Mouse (Mus musculus) adrenal gland, postnatal 25 days (tissue): ENCODE data around the gene Sema4f. TPM values are rescaled to one million over a fixed set of nuclear protein-coding genes. Genes with fewer than 3 reads are reported as not detected.

Source experiments
- DNase-seq: peaks from one replicate; pipeline ENCODE4 v3.0.0; 2021; ENCODE audit warnings: mixed read lengths
- long read RNA-seq: library from polyadenylated mRNA; stranded (forward); transcript quantifications from one replicate; pipeline ENCODE4 v2.0.0, GENCODE M21; 2021
- total RNA-seq: library from RNA; stranded (reverse); gene quantifications from 2 replicates; pipeline ENCODE4 v1.2.3, GENCODE M21; 2021

Gene Sema4f
- total RNA-seq: 1.00 and 1.4 TPM in 2 replicates
- long read RNA-seq: 0 reads

DNA sequence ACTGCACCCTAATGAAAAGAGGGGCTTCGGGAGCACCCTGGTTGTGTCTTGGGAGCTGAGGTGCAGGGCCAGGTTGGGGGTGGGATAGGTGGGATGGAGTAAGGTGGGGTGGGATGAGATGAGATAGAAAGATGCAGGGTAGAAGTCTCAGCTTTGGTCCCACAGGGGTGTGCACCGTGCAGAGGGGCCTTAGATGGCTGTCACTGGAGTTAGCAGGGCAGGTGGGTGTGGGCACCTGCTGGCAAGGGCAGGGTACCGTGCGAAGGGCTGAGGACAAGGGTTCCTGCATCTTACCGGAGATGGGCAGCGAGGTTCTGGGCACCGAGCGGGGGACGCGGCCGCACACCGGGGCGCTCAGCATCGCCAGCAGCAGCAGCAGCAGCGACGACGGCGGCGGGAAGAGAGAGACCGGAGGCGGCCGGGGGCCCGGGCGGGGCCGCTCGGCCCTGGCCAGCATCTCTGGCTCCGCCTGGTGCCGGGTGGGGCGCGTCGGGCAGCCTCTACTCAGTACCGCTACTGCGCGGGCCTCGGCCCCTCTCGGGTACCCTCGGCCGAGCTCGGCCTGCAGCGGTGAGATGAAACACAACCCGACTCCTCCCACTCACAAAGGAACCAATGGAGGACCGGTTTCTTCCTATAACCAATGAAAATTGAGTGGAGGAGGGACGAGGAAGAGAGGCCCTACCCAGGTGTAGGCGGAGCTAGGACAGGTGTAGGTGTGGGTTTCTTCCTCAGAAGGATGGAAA is at the start of gene Sema4f:
TSS of gene Sema4f (minus strand) at position 603 of the 746 bp plus-strand sequence.
- DNase-seq: peak; percentile 54

DNA sequence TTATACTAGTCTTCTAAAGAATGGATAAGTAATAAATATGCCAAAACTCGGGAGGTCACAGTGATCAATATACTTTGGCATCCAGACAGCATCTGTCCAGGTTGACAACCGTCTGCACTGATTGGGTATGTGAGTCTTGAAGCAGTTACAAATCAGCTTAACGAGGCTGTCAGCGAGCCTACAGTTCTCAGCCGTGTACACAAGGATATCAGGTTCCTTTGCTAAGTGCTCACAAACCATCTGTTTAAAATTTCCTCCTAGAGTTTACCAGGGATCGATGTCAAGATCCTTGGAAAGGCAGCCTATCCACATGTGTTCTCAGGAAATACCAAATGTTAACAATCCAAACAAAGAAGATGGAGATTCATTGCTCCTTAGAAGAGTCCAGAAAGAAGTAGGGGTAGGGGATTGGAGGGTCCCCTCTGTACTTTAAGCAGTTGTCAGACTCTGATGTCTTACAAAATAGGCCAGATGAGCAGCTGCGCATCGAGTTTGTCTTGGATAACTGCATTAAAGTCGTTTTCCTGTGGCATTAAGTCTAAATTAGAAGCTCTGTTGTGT is 47.9 kb upstream of the Sema4f start:
- no peak for DNase-seq

DNA sequence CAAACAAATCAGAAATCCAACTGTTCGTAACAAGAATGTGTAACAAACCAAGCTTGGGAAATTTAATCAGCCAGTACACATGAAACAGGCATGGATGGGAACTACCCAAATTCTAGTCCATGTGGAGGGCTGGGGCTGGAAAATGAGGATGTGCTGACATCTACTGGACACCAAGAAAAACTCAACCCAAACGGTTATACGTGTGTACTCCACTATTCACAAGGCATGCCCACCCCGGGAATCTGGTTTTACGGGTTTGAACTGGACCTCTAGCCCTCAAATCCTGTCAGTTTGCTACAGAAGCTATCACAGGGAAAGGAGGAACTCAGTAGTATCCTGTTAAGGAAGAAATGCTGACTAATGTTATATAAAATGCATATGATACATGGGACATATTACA is 31.5 kb upstream of the Sema4f start:
- peak; percentile 29 for DNase-seq

DNA sequence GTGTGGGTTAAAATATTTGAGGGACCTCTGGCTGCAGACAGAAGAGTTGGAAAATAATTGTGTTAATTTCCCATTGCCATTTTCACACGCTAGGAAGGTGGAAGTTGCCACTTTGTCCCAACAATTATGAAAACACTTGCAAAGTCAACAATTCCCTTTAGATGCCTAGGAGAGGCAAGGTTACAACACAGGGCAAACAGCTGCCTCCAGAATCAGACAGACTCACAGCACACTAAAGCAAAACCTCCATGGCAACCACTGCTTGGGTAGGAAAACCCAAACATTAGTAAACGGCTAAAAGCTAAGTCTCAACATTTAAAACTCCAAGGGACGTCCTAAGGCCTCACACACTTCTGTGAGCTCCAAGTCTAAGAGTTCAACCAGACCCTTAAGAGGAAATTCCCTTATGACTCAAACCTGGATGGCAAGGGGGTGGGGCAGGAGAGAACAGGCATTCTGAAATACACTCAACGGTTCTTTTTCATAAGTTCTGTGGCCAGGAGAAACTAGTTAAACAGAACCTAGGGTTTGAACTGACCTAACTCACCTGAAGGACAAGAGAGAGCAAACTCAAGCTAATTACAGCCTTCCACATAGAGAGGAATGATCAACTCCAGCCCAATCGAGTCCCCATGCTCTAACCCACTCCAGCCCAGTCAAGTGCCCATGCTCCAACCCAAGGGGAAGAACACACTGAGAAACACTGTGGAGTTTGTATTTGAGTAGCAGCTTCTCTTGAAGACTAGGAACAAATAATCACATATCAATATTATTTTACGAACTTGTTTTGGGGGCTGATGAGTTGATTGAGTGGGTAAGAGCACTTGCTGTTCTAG is 29.9 kb upstream of the Sema4f start:
- no peak for DNase-seq

DNA sequence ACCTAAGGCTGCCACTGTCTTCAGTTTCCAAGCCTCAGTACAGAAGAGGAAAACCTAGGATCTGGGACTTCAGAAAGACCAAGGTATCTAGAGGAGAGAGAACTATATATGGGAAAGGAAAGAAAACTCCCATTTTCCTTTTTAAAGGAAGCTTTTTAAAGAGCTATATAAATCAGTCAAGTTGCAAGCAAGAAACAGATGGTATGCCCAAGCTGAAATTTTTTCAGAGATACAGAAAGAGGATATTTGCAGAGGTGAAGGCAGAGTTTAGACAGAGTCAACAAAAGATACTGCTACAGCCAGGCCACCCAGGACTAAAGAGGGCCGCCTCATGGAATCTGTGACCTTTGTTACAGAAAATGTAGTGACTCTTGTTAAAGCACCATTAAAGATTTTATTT is 22.1 kb upstream of the Sema4f start:
- no peak for DNase-seq

DNA sequence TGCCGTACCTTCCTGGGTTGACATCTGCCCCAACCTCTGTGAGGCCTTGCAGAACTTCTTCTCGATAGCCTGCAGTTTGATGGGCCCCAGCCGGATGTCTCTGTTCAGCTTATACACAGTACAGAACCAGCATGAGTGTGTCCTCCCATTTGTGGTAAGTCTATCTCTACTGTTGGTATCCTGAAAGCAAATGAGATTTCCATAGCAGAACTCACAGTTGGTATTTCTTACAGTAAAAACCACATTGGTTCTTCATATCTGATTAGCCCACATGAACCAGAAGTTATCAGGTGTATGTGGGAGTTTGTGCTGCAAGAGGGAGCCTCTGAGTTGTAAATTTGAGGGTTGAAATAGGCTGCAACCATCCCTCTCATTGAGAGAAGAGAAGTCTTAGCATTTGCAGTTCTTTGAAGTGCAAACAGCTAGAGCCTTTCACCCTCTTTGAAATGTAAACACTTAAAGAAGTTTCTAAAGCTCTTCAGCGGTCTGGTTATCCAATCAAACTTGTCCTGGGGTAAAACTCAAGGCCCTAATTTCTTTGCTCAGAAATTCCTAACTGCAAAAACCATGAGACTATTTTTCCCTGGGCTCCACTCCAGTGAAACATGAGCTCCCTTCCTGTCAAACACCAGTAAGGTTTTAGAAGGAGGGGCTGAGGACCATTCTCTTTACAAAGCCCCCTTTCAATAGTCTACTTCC is 17.1 kb upstream of the Sema4f start:
- no peak for DNase-seq

DNA sequence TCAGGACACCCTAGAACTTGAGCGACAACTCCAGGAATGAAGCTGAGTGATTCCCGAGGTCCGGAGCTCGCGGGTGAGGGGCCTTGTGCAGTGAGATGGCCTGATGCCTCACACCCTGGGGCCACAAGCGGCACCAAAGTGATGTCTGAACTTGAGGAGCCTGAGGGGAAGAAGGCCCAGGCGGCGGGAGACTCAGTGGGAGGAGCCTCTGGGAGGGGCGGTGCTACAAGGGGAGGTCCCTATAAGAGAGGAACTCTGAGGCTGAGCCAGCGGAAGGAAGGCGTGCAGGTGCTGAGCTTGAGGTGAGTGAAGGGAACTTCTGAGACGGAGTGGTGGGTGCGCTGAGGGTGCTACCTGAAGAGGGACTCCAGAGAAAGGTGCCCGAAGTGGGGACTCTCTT is 7.1 kb upstream of the Sema4f start, which contains the start of gene M1ap:
TSS of gene M1ap (plus strand) at position 252 of the 400 bp plus-strand sequence.
- DNase-seq: no peak

DNA sequence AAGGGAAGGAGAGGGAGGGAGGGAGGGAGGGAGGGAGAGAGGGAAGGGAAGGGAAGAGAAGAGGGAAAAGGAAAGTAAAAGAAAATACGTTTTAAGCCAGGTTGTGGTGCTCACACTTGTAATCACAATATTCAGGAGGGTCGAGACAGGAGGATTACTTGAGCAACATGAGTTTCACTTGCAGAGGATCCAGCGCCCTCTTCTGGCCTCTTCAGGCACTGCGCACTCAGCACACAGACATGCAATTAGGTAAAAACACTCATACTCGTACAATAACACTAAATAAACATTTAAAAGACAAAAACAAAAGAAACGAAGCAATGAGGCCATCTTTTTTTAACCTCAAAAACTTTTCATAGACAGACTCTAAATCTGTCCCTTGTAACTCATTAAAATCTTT is 6.2 kb upstream of the Sema4f start:
- DNase-seq: no peak

DNA sequence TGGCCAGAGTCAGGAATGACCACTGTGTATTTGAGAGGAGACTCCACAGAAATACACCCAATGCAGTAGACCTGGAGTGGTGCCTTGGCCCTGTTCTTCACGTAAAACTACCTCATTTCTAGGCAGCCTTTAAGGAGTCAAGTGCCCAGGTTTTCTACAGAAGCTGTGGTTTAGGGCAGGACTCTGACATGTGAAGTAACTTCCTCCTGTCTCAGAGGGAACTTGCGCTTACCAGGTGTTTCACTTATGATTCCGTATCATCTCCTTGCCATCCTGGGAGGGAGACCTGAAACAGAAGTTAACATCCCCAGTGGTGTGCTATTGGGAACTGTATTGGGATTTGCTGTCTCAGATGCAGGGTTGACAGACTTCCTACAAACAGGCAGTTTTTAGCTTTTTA is 1.2 kb upstream of the Sema4f start:
- no peak for DNase-seq

DNA sequence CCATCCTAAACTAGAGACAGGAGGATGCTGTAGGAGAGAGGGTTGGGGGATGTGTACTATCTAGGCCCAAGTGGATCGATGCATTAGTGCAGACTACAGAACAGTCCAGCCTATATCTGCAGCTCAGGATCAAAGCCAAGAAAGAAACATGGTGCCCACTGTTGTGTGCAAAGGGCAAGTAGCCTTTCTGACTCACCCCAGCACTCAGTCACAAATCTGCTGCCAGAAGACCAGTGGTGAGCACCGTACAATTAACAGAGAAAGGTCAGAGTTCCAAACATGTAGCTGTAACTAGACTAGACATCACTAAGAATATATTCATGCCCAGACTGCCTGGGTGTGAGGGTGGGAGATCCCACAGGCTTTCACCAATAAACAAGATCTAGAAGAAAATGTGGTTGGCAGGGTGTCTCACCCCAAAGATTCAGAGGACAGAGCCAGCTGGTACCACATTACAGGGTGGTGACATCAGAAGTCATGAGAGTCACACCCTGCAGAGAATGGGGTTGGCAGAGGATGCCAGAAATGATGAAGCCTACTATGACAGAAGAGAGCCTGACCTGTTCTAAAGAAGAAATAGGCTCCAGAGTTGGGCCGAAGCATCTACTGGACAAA is 4.8 kb downstream of the Sema4f start:
- no peak for DNase-seq

DNA sequence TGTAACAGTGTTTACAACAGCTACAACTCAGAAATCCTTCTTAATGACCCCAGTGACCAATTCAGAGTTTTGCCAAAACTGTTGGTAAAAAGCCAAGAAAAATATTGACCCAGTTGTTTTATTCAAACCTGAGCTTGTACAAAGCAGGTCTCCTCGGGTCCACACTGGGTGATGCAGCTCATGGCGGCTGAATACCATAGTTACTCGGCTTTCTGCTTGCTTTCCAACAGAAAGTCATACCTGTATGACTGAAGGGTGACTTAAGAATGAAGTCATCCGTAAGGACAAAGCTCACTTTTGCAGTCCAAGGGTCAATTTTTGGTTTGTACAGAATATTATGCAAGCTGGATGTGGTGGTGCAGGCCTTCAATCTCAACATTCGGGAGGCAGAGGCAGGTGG is 12.0 kb downstream of the Sema4f start:
- DNase-seq: no peak

DNA sequence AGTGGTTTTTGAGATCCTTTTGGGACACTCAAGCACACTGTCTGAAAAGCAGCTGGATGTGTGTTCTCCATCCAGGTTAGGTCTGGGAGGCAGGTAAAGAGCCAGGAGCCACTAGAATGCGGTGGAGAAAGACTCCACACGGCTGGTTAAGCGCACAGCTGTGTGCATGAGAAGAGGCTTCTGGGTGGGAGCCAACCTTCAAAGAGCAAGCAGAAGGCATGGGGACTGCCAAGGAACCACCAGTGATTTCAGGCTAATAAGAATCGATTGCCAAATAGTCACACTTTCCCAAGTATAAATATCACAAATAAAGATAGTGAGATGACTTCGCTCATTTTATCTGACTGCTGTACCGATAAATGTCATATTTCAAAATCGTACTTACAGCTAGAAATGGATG is 13.0 kb downstream of the Sema4f start:
- no peak for DNase-seq

DNA sequence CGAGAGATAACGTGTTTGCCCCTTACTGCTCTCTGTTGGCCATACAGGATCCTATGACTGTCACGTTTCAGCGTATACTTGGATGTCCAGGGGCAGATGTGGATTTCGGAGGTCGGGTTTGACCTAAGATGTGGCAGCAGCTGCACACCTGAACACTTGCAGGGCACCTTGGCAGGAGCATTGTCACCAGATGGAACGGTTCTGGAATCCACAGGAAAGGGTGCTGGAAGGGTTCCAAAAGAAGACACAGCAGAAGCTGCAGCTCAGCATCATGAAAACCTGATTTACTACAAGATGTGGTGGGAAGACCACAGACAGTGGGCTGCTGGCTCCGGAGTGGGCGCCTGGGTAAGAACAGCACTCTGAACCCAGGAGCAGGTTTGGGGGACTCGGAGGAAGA is 13.5 kb downstream of the Sema4f start:
- no peak for DNase-seq

DNA sequence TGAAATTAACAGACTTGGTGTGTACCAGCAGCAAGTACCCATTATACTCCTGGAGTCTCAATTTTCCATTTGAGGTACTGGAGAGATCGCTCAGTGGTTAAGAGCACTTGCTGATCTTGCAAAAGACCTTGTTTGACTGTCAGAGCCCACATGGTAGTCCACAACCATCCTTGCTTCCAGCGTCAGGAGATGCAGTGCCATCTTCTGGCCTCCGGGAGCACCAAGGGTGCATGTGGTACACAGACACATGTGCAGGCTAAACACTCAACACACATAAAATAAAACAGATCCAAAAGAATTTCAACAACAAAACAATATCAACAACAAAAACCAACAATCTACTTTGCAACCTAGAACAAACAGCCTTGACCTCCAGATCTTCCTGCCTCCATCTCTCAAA is 14.6 kb downstream of the Sema4f start:
- no peak for DNase-seq

DNA sequence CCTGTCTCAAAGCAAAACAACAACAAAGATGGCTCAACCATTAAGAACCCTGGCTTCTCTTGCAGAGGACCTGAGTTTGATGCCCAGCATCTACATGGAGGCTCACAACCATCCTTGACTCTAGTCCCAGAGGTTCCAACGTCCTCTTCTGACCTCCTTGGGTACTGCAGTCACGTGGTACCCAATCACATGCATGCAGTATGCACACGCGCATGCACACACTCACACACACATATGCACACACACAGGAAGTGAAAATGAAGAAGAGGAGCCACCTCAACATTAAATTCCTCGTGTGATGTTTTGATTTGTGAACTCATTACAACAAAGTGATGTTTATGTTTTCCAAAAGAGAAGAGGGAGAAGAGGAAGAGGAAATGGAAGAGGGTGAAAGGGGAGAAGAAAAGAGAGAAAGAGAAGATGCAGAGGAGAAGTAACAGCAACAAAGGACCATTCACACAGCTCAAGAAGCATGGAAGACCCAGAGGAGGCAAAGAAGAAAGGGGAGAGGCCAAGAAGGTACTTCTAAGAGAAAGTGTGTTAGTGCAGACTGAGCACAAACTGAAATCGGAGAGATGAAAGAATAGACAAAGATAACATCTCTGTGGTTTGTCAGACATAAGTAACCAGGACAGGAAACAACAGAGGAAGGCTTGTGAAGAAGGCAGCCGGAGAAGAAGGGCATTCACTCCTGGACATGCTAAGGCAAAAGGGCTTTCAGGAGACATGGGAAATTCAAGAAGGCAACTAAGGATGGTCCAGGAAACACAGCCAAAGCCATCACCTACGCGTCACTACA is 17.9 kb downstream of the Sema4f start:
- no peak for DNase-seq

DNA sequence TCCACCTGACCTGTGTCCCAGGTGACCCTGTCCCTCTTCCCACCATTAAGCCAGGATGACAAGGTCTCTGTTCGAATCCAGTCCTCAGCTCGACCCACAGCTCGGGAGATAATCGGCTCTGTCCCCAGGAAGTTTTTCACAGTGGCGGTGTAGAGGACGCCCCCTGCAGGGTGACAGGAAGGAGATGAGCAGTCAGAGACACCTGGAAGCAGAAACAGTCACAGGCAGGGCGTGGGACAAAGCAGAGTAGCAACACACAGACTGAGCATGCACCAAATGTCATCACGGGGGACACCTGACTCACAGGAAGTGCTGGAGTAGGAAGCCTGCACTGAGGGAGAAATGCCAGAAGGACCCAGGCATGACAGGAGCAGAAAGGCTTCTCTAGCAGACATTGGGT is 20.0 kb downstream of the Sema4f start:
- DNase-seq: no peak

DNA sequence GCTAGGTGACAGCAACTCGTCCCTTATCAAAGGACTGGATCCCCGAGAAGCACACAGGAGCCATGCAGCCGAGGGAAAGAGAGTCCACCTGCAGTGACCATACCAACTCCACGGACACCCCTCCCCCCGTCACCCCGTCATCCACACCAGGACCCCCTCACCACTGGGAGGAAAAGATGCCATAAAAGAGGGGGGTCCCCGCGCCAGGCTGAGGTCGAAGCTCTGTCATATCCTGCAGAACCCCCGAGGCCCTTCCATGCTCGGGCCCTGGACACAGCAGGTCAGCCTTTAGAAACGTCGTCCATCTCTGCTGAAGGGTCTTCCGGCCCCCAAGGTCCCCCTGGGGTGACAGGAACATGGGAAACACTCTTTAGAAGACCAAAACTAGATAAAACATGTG is 21.2 kb downstream of the Sema4f start:
- no peak for DNase-seq

DNA sequence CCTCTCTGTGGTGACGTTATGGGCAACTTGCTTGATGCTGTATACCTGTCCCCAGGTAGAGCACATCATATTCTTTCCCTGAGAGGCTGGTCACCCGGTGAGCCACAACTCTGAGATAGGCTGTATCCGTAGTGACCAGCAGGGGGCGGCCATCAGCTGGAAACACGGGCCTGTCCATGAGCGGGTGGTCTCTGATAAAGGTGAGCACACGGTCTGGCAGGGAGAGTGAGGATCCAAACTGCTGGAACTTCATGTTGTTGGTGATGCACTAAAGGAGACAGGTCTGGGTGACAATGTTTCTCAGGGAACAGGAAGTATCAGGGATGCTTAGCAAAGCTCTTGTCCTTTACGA is 21.8 kb downstream of the Sema4f start:
- peak; percentile 62 for DNase-seq

DNA sequence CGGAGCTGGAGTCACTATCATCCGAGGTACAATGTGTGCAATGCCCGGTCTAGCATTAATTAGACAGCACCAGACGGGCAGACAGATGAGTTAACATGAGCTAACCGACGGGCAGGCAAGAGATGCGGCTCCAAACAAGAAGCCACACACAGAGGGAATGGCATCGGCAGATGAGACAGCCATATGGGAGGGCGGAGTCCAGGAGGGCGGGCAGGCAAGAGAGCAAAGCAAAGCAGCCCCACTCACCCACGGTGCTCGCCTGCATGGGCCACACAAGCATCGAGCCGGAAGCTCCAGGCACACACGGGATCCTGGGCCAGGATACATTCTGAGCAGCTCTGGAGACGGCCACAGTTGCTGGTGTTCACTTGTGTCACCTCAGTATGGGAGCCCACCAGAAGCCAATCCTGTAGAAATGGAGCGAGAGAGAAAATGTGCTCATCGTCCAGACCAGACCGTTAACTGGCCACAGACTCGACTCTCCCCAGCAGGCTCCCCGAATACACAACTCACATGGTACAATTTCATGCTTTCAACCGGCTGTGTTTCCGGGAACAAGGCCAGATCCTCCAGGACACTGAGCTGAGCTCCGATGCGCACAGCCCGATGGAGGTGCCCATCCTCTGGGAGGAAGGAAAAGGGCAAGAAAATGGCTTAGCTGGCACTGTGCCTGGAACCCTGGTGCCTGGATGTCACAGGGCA is 22.3 kb downstream of the Sema4f start:
- no peak for DNase-seq

DNA sequence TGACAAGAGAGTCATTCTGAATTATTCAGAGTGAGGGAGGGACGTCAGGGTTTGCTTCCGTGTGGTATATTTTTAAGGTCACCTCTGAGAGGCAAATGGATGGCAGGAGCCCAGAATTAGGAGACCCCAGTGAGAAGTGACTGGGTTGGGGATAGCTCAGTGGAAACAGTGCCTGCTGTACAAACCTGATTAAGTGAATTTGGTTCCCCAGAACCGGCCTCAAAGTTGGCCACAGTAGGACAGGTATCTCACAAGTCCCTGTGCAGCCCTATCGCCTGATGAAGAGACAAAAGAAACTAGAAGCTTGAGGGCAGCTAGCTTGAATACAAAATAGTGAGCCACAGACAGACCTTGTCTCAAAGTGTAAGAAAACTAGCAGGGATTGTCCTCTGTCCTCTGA is 23.1 kb downstream of the Sema4f start:
- DNase-seq: no peak

DNA sequence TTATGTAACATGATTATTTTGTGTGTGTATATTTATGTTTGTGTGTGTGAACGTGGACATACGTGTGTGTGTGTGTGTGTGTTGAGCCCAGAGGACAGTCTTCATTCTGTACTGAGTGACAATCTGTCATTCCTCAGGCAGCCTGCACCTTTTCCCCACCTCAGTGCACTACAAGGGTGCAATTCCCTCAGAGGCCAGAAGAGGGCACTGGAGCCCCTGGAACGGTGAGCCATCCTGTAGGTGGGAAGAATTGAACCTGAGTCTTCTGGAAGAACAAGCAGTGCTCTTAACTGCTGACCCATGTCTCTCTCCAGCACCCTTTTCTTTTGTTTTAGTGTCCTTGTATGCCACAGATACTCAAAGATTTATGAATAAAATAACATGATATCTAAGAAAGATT is 23.7 kb downstream of the Sema4f start:
- DNase-seq: peak; percentile 50
